Mouse (Mus musculus): ENCODE results near the gene Tango2.
A peak's percentile ranks its signal among the peaks of the same experiment; 100 is the strongest.

Tango2 gene

DNA sequence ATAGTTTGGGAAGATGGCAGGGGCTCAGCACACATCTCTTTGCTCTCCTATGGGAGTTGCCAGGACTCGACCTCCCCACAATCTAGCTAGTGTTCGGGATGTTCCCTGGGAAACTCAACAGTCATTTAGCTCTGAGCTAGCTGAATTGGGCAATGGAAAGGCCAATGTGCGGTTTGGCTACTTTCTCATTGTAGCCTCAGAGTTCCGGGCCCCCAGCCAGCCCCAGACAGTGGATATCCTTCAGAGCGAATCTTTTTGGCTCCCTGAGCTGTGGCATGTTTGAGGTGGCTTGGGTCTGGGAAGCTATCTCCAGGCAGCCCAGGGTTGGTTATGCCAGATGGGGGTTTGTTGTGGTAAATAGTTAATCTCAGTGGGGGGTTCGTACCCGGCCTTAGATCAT lies 38.5 kb upstream of the Tango2 start:
- H3K9me3 ChIP-seq (ENCODE audit: low read length): no peaks in the 10 kb centered on the region
- no peaks in the 10 kb centered on the region for H3K36me3 ChIP-seq (ENCODE audit: insufficient read depth, low read length)
- TF ChIP-seq CTCF (conservative IDR thresholded peaks at IDR 0.05; ENCODE audit: low read length) (no peak), NANOG (IDR thresholded peaks at IDR 0.05; ENCODE audit: borderline replicate concordance, low read length) (no peak), POU5F1 (IDR thresholded peaks at IDR 0.05; ENCODE audit: borderline replicate concordance, low read length) (no peak)
- H3K4me1 ChIP-seq (replicated peaks; ENCODE audit: low read depth, low read length): peaks cover 99% of the 10 kb centered on the region
- no peak overlapping the region for H3K4me3 ChIP-seq (replicated peaks; ENCODE audit: low read length)
- no peaks in the 10 kb centered on the region; the same call in 1 of the 2 replicates for H3K27me3 ChIP-seq (ENCODE audit: insufficient read depth, low read length)

DNA sequence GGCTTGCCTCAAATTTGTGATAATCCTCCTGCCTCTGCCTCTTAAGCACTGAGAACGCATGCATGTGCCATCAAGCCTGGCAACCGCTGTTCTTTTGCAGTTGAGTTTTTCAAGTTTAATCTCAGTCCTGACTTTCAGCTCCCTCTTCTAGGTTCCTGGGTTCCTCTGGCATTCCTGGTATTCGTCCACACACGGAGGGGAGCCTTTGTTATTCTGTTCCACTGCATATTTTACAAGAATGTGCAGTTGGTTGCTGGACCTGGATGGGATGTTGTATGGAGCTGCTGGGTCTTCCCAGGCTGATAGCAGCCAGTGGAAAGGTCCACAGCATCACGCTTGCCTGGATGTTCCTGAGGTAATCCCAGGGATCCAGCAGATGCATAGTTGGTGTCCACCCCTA lies 37.5 kb upstream of the Tango2 start:
- Histone ChIP-seq H3K9me3 (ENCODE audit: low read length) (no peaks in the 10 kb centered on the region), H3K36me3 (ENCODE audit: insufficient read depth, low read length) (no peaks in the 10 kb centered on the region), H3K4me1 (replicated peaks; ENCODE audit: low read depth, low read length) (peaks cover 99% of the 10 kb centered on the region), H3K4me3 (replicated peaks; ENCODE audit: low read length) (no peak overlapping the region), H3K27me3 (ENCODE audit: insufficient read depth, low read length) (no peaks in the 10 kb centered on the region; the same call in 1 of the 2 replicates)
- TF ChIP-seq CTCF (conservative IDR thresholded peaks at IDR 0.05; ENCODE audit: low read length) (no peak), POU5F1 (IDR thresholded peaks at IDR 0.05; ENCODE audit: borderline replicate concordance, low read length) (no peak), NANOG (IDR thresholded peaks at IDR 0.05; ENCODE audit: borderline replicate concordance, low read length) (no peak)

DNA sequence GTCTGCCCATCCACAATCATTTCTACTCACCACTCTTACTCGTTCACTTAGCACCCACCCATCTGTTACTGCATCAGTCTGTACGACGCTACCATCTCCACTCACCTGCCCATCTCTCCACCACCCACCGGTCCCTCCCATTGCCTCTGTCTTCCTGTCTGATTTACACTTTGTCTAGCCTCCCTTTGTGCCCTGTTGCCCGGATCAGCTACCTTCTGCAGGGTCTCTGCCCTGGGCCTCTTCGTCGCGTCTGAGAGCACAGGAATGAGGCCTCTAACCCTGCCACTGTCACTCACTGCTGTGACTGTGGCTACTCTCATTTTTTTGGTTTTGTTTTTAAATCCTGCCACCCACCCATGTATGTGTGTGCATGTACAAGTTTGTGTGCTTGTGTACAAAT lies 36.8 kb upstream of the Tango2 start:
- H3K4me3 ChIP-seq (replicated peaks; ENCODE audit: low read length): 0 out of 2 replicates have a peak overlapping the region, but pooled peaks have one; percentile 17
- TF ChIP-seq NANOG (IDR thresholded peaks at IDR 0.05; ENCODE audit: borderline replicate concordance, low read length) (no peak), CTCF (conservative IDR thresholded peaks at IDR 0.05; ENCODE audit: low read length) (no peak), POU5F1 (IDR thresholded peaks at IDR 0.05; ENCODE audit: borderline replicate concordance, low read length) (no peak)
- no peaks in the 10 kb centered on the region for H3K9me3 ChIP-seq (ENCODE audit: low read length)
- H3K36me3 ChIP-seq (ENCODE audit: insufficient read depth, low read length): no peaks in the 10 kb centered on the region
- peaks cover 96% of the 10 kb centered on the region for H3K4me1 ChIP-seq (replicated peaks; ENCODE audit: low read depth, low read length)
- no peaks in the 10 kb centered on the region for H3K27me3 ChIP-seq (ENCODE audit: insufficient read depth, low read length)

DNA sequence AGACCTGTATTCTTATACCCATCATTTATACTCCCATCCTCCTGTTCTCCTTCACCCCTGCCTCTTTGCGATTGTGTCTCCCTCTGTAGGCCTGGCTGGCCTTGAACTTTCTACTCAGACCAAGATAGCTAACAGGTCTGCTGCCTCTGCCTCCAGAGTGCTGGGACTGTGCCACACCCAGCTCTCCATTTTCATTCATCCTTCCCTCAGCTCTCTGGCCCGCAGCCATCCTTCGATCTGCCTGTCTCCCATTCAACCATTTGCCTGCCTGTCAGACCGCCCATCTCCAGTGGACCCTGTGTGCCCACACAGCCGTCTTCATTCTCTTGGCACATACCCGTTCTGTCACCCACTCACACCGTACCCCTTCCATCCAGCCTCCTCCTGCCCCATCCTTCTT lies 36.3 kb upstream of the Tango2 start:
- H3K36me3 ChIP-seq (ENCODE audit: insufficient read depth, low read length): no peaks in the 10 kb centered on the region
- H3K9me3 ChIP-seq (ENCODE audit: low read length): no peaks in the 10 kb centered on the region
- H3K4me3 ChIP-seq (replicated peaks; ENCODE audit: low read length): peak overlapping the region; percentile 17; the same call in 1 of the 2 replicates
- no peak for TF ChIP-seq NANOG (IDR thresholded peaks at IDR 0.05; ENCODE audit: borderline replicate concordance, low read length)
- no peak for TF ChIP-seq POU5F1 (IDR thresholded peaks at IDR 0.05; ENCODE audit: borderline replicate concordance, low read length)
- no peak for TF ChIP-seq CTCF (conservative IDR thresholded peaks at IDR 0.05; ENCODE audit: low read length)
- peaks cover 91% of the 10 kb centered on the region for H3K4me1 ChIP-seq (replicated peaks; ENCODE audit: low read depth, low read length)
- H3K27me3 ChIP-seq (ENCODE audit: insufficient read depth, low read length): no peaks in the 10 kb centered on the region

DNA sequence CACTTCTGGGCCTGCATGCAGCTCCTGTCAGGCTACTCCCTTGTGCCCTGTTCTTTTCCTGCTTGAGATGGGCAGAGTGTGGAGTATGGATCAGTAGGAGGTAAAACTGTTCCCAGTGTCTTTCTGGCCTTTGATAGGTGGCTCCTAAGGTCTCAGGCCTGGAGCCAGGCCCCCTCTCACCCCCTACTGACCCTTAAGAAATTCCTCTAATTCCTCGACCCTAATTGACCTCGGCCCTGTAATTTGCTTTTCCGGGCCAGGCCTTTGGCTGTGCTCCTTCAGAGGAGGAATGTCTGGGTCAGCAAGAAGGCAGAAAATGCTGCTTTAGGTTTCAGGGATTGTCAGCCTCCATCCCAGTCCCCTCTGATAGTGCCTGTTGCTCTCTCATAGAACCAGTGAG lies 35.9 kb upstream of the Tango2 start:
- Histone ChIP-seq H3K27me3 (ENCODE audit: insufficient read depth, low read length) (no peaks in the 10 kb centered on the region), H3K4me3 (replicated peaks; ENCODE audit: low read length) (peak overlapping the region; percentile 17; the same call in 1 of the 2 replicates), H3K4me1 (replicated peaks; ENCODE audit: low read depth, low read length) (peaks cover 87% of the 10 kb centered on the region), H3K9me3 (ENCODE audit: low read length) (no peaks in the 10 kb centered on the region), H3K36me3 (ENCODE audit: insufficient read depth, low read length) (no peaks in the 10 kb centered on the region)
- no peak for TF ChIP-seq POU5F1 (IDR thresholded peaks at IDR 0.05; ENCODE audit: borderline replicate concordance, low read length)

DNA sequence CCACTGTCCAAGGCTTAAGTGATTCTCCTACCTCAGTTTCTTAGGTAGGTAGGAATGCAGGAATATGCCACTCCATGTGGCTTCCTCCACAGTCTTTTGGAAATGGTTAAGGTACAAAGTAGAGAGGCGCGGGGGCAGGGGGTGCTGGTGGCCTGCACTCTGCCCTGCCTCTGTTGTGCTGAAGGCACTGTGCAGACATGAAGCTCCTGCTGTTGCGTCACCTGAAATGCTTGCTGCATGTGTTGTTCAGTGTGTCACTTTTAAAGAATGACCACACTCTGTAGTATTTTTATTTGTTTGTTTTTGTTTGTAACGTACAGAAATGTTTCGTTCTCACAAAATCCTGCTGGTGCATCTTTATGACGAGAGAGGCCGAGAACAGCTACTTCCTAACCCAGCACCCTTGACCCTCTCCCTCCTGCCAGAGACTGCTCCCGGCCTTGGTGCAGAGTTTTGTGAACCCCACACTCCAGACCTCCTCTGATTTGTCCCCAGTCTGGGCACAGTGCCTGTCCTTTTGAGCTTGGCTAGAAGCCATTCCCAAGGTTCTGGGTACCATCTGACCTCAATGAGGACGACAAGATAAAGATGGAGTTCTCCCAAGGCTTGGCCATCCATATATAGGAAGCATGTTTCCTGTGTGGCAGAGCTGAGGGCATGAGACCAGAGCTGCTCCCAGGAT lies 35.3 kb upstream of the Tango2 start:
- Histone ChIP-seq H3K4me1 (replicated peaks; ENCODE audit: low read depth, low read length) (peaks cover 81% of the 10 kb centered on the region), H3K36me3 (ENCODE audit: insufficient read depth, low read length) (no peaks in the 10 kb centered on the region), H3K9me3 (ENCODE audit: low read length) (no peaks in the 10 kb centered on the region), H3K4me3 (replicated peaks; ENCODE audit: low read length) (no peak overlapping the region), H3K27me3 (ENCODE audit: insufficient read depth, low read length) (no peaks in the 10 kb centered on the region)
- TF ChIP-seq CTCF (conservative IDR thresholded peaks at IDR 0.05; ENCODE audit: low read length): no peak
- no peak for TF ChIP-seq NANOG (IDR thresholded peaks at IDR 0.05; ENCODE audit: borderline replicate concordance, low read length)

DNA sequence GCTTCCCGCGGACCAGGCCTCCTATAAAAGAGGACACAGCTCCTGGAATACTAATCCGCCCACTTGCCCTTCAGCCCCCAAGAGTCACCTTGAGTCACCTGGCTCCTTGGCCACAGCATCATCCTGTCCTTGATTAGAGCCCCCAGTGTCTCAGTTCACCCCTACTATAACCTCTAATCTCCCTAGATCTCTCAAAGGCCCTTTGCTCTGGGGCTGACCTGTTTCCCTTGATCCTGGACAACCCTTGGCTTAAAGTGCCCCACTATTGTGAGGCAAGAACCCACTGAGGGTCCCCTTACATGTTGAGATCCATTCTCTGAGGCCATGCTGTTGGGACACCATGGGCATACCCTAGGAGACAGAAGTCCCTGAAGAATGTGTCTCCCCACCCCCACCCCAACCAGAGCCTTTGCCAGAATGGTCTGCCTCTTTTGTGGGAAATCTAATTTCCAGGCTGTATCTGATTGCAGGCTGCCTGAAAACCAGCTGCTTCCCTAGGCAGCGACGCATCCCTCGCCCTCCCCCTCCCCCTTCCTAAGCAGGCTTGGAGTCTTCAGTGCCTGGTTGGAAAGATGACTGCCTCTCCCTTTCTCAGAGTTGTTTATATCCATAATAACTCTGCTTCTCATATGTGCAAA lies 33.8 kb upstream of the Tango2 start:
- H3K4me3 ChIP-seq (replicated peaks; ENCODE audit: low read length): no peak overlapping the region
- peaks cover 77% of the 10 kb centered on the region for H3K4me1 ChIP-seq (replicated peaks; ENCODE audit: low read depth, low read length)
- TF ChIP-seq CTCF (conservative IDR thresholded peaks at IDR 0.05; ENCODE audit: low read length) (no peak), NANOG (IDR thresholded peaks at IDR 0.05; ENCODE audit: borderline replicate concordance, low read length) (no peak), POU5F1 (IDR thresholded peaks at IDR 0.05; ENCODE audit: borderline replicate concordance, low read length) (no peak)
- no peaks in the 10 kb centered on the region for H3K36me3 ChIP-seq (ENCODE audit: insufficient read depth, low read length)
- no peaks in the 10 kb centered on the region for H3K27me3 ChIP-seq (ENCODE audit: insufficient read depth, low read length)
- H3K9me3 ChIP-seq (ENCODE audit: low read length): no peaks in the 10 kb centered on the region

DNA sequence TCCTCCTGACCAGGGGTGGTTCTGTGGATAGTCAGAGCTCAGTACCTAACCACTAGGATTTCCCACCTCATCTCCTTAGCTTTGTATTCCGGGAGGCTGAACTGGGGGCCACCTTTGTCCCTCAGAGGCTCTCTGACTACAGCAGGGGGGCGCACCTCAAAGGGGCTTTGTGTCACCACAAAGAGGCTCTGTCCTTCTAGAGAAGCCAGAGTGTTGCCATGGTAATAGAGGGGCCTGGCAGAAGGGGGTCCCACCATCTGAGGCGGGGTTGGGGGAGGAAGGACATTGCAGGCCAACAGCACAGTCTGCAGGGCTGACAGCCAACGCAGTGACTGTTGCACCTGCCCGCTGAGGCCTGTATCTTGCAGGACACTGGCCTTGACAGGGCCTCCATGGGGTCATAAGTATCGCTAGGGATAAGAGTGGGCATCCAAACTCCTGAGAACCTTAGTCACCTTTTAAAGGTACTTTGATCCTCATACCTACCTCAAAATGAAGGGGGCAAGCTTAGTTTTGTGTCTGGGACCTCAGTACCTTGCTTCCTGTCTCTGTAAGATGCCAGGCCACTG lies 32.7 kb upstream of the Tango2 start:
- TF ChIP-seq CTCF (conservative IDR thresholded peaks at IDR 0.05; ENCODE audit: low read length) (no peak), NANOG (IDR thresholded peaks at IDR 0.05; ENCODE audit: borderline replicate concordance, low read length) (no peak), POU5F1 (IDR thresholded peaks at IDR 0.05; ENCODE audit: borderline replicate concordance, low read length) (no peak)
- no peak overlapping the region for H3K4me3 ChIP-seq (replicated peaks; ENCODE audit: low read length)
- H3K9me3 ChIP-seq (ENCODE audit: low read length): no peaks in the 10 kb centered on the region
- H3K27me3 ChIP-seq (ENCODE audit: insufficient read depth, low read length): no peaks in the 10 kb centered on the region
- no peaks in the 10 kb centered on the region for H3K36me3 ChIP-seq (ENCODE audit: insufficient read depth, low read length)
- peaks cover 74% of the 10 kb centered on the region for H3K4me1 ChIP-seq (replicated peaks; ENCODE audit: low read depth, low read length)

Data from E14TG2a.4 (cell line).